Mouse (Mus musculus) A20 (cell line): ENCODE results near the gene Slc16a10.

Source experiments
- DNase-seq: peaks from one replicate; pipeline ENCODE4 v3.0.0-alpha.2; 2011; ENCODE audit warnings: low read depth, low spot score

Gene Slc16a10

DNA sequence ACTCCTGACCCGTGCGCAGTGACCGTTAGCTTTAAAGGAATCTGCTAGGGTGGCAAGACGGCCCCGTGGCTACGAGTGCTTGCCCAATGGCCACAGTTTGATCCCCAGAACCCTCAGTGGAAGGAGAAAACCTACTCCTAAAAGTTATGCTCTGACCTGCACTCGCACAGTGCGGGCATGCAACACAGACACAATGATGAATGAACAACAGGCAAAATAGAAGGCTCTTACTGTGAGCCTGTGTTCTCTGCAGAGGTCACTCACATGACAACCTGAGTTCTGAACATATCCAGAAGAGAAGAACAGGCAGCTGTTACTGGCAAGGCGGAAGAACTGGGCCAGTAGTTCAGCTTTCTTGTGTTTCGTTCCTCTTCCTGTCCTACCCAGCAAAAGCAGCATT lies 73.5 kb downstream of the Slc16a10 start:
- DNase-seq, result no peak

GRCm38 (mm10) chr10:40067529-40067928 lies 74.5 kb downstream of the Slc16a10 start:
- no peak for DNase-seq

DNA sequence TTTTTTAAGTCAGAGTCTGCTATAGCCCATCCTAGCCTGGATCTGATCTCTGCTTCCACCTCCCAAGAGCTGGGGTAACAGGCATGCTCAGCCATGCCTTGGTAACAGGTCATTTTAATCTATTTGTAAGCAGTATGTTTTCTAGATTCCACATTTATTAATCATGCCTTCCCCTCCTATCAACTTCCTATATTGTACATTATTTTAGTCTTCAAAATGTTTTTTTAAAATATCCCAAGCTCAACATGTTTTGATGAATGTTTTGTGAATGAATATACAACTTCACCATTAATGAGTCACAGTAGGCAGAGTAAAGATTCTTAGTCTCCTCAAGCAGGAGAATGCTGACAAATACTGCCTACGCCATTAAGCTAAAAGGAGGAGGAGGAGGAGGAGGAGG lies 75.0 kb downstream of the Slc16a10 start:
- no peak for DNase-seq

- no peak for DNase-seq
These were observed 76.7 kb downstream of the Slc16a10 start for GRCm38 (mm10) chr10:40065357-40065756.

GRCm38 (mm10) chr10:40063291-40063890 lies 78.7 kb downstream of the Slc16a10 start:
- DNase-seq, result no peak

GRCm38 (mm10) chr10:40062812-40063211 lies 79.2 kb downstream of the Slc16a10 start:
- no peak for DNase-seq

DNA sequence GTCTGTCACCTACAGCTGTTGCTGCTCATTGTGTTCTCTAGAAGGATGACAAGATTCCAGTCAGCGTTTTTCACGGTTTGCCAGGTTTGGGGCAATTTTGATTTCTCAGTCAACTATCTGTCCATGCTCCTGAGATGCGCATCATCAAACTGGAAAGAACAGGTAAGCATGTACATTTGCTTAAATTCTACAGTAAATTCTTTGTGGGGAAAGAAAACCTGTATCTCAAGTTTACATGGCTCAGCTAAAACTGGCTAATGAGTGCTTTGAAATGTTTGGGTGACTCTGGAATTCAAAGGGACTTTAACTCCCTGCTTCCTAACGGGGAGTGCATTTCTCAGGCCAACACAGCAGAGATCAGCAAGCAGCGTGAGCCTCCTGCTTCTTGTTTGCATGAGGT lies 80.1 kb downstream of the Slc16a10 start:
- no peak for DNase-seq

DNA sequence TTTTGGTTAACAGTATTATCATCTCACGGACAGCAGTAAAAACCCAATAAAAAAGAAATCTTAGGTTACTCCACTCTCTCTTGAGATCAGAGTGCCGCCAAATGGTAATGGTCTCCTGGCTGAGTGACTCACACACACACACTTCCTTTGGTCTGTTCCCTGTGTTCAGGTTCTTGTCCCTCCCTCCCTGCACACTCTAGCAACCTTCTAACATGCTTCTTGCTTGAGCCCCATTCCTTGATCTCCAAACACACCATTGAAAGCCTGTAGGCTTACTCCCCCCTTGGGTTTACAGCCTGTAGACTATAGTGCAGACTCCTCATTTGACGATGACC lies 83.3 kb downstream of the Slc16a10 start:
- no peak for DNase-seq

DNA sequence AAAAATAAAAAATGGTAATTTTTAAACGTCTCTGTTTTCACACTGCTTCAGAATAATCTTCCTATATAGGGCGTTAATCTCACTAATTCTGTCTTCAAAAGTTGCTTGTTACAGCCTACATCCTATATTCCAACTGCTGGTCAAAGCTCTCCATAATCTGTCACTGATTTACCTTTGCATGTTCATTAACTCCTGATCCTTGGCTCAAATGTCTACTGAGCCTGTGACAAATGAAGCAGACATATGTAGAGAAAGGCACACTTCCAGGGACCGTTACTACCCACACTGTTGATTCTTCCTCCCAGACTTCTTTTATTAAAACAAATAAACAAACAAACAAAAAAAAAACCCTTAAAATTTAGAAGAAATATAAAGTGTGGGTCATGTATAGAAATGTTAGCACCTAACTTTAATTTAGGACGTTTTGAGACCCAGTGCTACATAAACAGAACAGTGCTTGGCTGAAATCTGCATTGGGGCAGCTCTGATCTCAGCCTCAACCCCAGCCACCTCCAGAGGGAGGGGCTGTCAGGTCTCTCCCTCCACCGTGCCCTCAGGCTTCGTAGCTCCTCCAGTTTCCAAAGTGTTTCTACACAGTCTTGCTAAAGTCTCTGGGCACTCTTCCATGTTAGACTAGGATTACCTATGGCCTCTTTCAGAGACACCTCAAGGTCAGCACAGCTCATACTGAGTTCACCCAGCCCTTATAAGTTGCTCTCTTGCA lies 83.8 kb downstream of the Slc16a10 start:
- DNase-seq, result no peak

GRCm38 (mm10) chr10:40057615-40058014 lies 84.4 kb downstream of the Slc16a10 start:
- DNase-seq, result no peak

GRCm38 (mm10) chr10:40054455-40054854 lies 87.6 kb downstream of the Slc16a10 start:
- no peak for DNase-seq

DNA sequence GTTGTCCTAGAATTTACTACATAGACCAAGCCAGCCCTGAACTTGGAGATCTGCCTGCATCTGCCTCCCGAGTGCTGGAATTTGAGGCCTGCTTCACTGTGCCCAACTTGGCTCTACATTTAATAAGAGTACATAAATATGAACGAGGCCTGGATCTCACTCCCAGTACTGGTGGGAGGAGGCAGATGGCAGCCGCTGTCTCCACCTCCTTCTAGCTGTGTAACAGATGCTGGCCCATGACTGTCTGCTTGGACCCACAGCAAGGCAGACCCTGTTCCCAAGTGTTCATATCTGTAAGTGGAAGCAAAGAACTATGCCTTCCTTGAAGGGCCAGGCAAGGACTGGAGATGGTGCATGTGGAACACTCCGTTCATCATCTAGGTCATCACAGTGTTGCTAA lies 88.2 kb downstream of the Slc16a10 start:
- DNase-seq, result no peak

DNA sequence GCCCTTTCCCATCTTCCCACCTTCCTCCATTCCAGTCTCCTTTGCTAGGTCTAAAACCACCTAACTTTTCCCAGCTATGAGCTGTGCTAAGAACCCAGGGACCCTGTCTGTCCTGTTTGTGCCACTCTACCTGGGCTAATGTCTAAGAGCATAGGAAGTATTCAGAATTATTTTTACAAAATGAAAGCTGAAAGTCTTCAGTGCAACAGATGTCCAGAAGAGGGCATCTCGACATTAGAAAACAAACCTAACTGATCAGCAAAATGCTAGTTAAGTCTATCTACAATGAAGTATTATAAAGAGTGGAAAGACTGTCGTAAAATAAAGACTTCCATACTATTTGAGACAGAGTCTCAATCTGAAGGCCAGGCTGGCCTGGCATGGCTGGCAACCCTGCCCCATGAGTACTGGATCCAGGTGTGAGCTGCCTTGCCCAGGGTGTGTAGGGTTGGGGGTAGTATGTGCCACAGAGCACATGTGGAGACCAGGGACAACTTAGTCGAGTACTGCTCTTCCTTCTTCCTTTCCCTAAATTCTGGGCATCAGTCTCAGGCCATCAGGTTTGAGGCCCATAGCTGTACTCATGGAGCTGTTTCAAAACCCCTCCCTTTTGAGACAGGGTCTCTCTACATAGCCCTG lies 88.7 kb downstream of the Slc16a10 start:
- peak; percentile 53 for DNase-seq

DNA sequence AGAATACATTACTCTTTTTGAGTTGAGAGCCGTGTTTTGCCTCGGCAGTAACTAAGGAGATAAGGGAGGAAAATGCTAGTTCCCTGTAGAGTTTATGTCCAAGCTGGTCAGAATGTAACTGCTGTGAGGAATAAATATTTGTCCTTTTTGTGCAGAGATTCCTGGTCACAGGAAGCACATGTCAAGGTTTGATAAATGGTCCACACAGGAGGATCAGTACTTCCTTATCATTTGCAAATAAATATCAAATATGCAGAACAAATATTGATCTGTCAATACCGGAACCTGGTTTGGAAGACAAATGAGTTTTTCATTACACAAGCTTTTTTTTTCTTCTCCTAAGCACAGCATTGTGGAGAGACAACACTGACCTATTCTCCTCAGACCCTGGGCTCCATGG lies 90.1 kb downstream of the Slc16a10 start:
- DNase-seq, result no peak

DNA sequence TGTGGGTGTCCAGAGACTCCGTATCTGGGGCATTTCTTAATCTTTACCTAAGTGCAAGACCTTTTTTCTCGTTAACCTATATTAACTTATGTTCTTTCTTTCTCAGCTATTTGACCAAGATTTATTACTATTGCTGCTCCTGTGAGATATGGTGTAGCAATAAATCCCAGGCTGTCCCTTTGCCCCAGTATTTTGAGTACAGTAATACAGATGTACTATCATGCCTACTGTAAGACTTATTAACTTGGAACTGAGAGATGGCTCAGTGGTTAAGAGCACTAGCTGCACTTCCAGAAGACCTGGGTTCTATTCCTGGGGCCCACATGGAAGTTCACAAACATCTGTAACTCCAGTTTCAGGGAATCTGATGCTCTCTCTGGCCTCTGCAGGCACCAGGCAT lies 91.3 kb downstream of the Slc16a10 start:
- DNase-seq, result no peak

DNA sequence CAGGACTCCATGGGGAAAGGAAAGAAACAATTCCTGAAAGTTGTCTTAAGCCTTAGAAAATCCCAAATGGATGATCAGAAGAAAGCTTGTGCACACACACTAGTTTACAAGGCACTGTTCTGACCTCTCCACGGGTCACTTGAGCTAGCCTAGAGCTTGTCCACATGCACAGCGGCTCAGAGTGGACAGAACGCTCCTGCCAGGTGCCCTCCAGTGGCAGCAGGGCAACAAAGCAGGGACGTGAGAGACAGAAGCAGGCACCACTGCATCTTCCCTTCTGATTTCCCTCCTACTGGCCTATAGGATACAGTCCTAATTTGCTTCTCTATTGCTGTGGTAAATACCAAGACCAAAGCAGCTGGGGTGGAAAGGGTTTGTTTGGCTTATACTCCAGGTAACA lies 100.7 kb downstream of the Slc16a10 start:
- peak; percentile 15 for DNase-seq

- DNase-seq, result no peak
These were observed 105.1 kb downstream of the Slc16a10 start for GRCm38 (mm10) chr10:40036686-40037560.

DNA sequence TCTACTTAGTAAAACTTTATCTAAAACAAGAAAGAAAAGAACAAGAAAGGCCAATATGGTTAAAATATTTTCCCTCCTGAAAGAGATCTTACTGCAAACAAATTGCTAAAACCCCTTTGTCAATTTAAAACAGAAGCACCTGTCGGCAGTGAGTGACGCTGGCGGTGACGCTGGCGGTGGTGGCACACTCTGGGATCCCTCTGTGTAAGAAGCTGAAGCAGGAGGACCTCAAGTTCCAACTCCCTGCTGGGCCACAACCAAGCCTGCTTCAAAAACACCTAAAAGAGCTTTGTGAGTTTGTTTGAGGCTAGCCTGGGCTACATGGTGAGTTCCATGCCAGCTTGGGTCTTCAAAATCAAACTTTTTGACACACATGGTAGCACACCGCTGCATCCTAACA lies 107.1 kb downstream of the Slc16a10 start:
- no peak for DNase-seq

- DNase-seq, result no peak
These were observed 109.2 kb downstream of the Slc16a10 start for GRCm38 (mm10) chr10:40032897-40033296.

- no peak for DNase-seq
These were observed 111.3 kb downstream of the Slc16a10 start for GRCm38 (mm10) chr10:40030716-40031115.

GRCm38 (mm10) chr10:40029610-40030009 lies 112.4 kb downstream of the Slc16a10 start:
- DNase-seq, result no peak

GRCm38 (mm10) chr10:40028091-40028490 lies 114.0 kb downstream of the Slc16a10 start:
- DNase-seq, result no peak
